Mouse (Mus musculus) CH12.LX (cell line): ENCODE measurements at regions not wholly inside any gene's neighbourhood (a gene's known extent, or its start where the extent isn't known, plus 50 kb on each side); places are given as distances from the start of the nearest gene placed in this dataset.

ENCODE experiments used
- CHD2 ChIP-seq: IDR thresholded peaks from 2 replicates; pipeline ENCODE4 v1.6.1; 2011; ENCODE audit warnings: low read length, improper control_type of control experiment
- EP300 ChIP-seq: IDR thresholded peaks from 2 replicates; pipeline ENCODE4 v1.6.1; 2011; ENCODE audit warnings: low read length, improper control_type of control experiment
- UBTF ChIP-seq: IDR thresholded peaks from 2 replicates; pipeline ENCODE4 v1.6.1; 2012; ENCODE audit warnings: low read depth, mild to moderate bottlenecking, inconsistent platforms, low read length, improper control_type of control experiment, moderate library complexity
- USF1 ChIP-seq: IDR thresholded peaks from 2 replicates; pipeline ENCODE4 v1.6.1; 2014; ENCODE audit warnings: low read depth, mild to moderate bottlenecking, inconsistent platforms, low read length, improper control_type of control experiment

- no peak for TF ChIP-seq USF1
- no peak for TF ChIP-seq CHD2
- no peak for TF ChIP-seq EP300
- TF ChIP-seq UBTF: no peak
Measured at GRCm38 (mm10) chr2:103849766-103850530, 52.5 kb upstream of the Caprin1 start.
